Mouse (Mus musculus): Measurements from ENCODE around the gene Ets1. TPM values are rescaled to one million over a fixed set of nuclear protein-coding genes. Genes with fewer than 3 reads are reported as not detected.

Ets1 gene
- polyA plus RNA-seq, 1 experiment from 2014 or later: 18.1 TPM

- peak overlapping the region; percentile 90 for H3K4me2 ChIP-seq (ENCODE audit: low read depth, low read length)
- no peak for ATAC-seq
Observed at GRCm38 (mm10) chr9:32697291-32698110, 61.5 kb downstream of the Ets1 start.

DNA sequence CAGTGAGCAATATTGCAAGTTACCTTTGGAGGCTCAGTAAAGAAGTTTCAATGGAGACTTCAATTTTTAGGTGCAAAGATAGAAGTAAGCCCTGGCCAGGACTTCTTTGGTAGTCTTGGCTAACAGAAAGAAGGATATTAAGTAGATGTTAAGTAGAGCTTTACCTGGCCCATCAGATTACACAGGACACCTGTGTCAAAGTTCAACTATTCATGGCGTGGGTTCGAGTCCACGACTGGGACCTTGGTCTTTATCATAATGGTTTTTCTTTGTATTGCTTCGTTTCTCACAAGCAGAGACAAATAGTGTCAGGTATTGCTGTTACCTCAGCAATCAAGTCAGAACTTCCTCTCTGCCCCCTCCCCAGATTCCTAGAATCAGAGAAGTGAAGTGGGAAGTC is 62.7 kb downstream of the Ets1 start:
- Histone ChIP-seq H3K27me3 (ENCODE audit: insufficient read depth, low read length) (peaks cover 3% of the 10 kb centered on the region; the same call in 1 of the 2 replicates), H3K9ac (replicated peaks) (peak overlapping the region; percentile 0; the same call in 1 of the 2 replicates), H3K9me3 (ENCODE audit: low read length) (no peaks in the 10 kb centered on the region), H3K4me1 (ENCODE audit: insufficient read depth) (peaks cover 14% of the 10 kb centered on the region), H3K27ac (ENCODE audit: low read depth) (no peak overlapping the region), H3K4me3 (ENCODE audit: low read depth, low read length) (peak overlapping the region; percentile 34), H3K36me3 (replicated peaks; ENCODE audit: insufficient read depth, low read length) (no peaks in the 10 kb centered on the region), H3K4me2 (ENCODE audit: low read depth, low read length) (peak overlapping the region; percentile 64)
- ATAC-seq (no peak), DNase-seq (no peak)
- TF ChIP-seq EP300 (IDR thresholded peaks at IDR 0.05; ENCODE audit: low read depth) (no peak), CTCF (IDR thresholded peaks at IDR 0.05; ENCODE audit: low read depth) (no peak)
- 59% methylated on average over 4 of the region's 4 CpGs for WGBS (ENCODE audit: insufficient replicate concordance)

More at GRCm38 (mm10) chr9:32697291-32698110, 61.5 kb downstream of the Ets1 start:
- Histone ChIP-seq H3K9ac (replicated peaks) (peak overlapping the region; percentile 67), H3K27me3 (ENCODE audit: insufficient read depth, low read length) (peaks cover 3% of the 10 kb centered on the region; the same call in 1 of the 2 replicates), H3K4me3 (ENCODE audit: low read depth, low read length) (peak overlapping the region; percentile 56), H3K9me3 (ENCODE audit: low read length) (no peaks in the 10 kb centered on the region), H3K4me1 (ENCODE audit: insufficient read depth) (peaks cover 12% of the 10 kb centered on the region), H3K36me3 (replicated peaks; ENCODE audit: insufficient read depth, low read length) (no peaks in the 10 kb centered on the region), H3K27ac (ENCODE audit: low read depth) (peak overlapping the region; percentile 42)
- no peak for DNase-seq
- no peak for TF ChIP-seq EP300 (IDR thresholded peaks at IDR 0.05; ENCODE audit: low read depth)
- TF ChIP-seq CTCF (IDR thresholded peaks at IDR 0.05; ENCODE audit: low read depth): no peak
- WGBS (ENCODE audit: insufficient replicate concordance): 57% methylated on average over 9 of the region's 9 CpGs

- Histone ChIP-seq H3K27me3 (ENCODE audit: insufficient read depth, low read length) (peaks cover 3% of the 10 kb centered on the region; the same call in 1 of the 2 replicates), H3K9ac (replicated peaks) (peak overlapping the region; percentile 0; the same call in 1 of the 2 replicates), H3K9me3 (ENCODE audit: low read length) (no peaks in the 10 kb centered on the region), H3K4me1 (ENCODE audit: insufficient read depth) (peaks cover 12% of the 10 kb centered on the region), H3K4me3 (ENCODE audit: low read depth, low read length) (peak overlapping the region; percentile 34), H3K27ac (ENCODE audit: low read depth) (0 out of 2 replicates have a peak overlapping the region, but pooled peaks have one; percentile 0), H3K4me2 (ENCODE audit: low read depth, low read length) (peak overlapping the region; percentile 64), H3K36me3 (replicated peaks; ENCODE audit: insufficient read depth, low read length) (no peaks in the 10 kb centered on the region)
- DNase-seq (no peak), ATAC-seq (no peak)
- WGBS (ENCODE audit: insufficient replicate concordance): 47% methylated on average over 8 of the region's 8 CpGs
- TF ChIP-seq CTCF (IDR thresholded peaks at IDR 0.05; ENCODE audit: low read depth): no peak
- TF ChIP-seq EP300 (IDR thresholded peaks at IDR 0.05; ENCODE audit: low read depth): no peak
Observed at GRCm38 (mm10) chr9:32699391-32699841, 63.4 kb downstream of the Ets1 start.

GRCm38 (mm10) chr9:32700091-32700905 is 64.3 kb downstream of the Ets1 start:
- Histone ChIP-seq H3K27me3 (ENCODE audit: insufficient read depth, low read length) (peaks cover 3% of the 10 kb centered on the region; the same call in 1 of the 2 replicates), H3K4me2 (ENCODE audit: low read depth, low read length) (peak overlapping the region; percentile 64), H3K9ac (replicated peaks) (peak overlapping the region; percentile 30; the same call in 1 of the 2 replicates), H3K36me3 (replicated peaks; ENCODE audit: insufficient read depth, low read length) (no peaks in the 10 kb centered on the region), H3K4me3 (ENCODE audit: low read depth, low read length) (peak overlapping the region; percentile 34; the same call in 1 of the 2 replicates), H3K27ac (ENCODE audit: low read depth) (peak overlapping the region; percentile 36; the same call in 1 of the 2 replicates), H3K9me3 (ENCODE audit: low read length) (no peaks in the 10 kb centered on the region), H3K4me1 (ENCODE audit: insufficient read depth) (peaks cover 12% of the 10 kb centered on the region)
- 50% methylated on average over 7 of the region's 7 CpGs for WGBS (ENCODE audit: insufficient replicate concordance)
- TF ChIP-seq CTCF (IDR thresholded peaks at IDR 0.05; ENCODE audit: low read depth): no peak
- TF ChIP-seq EP300 (IDR thresholded peaks at IDR 0.05; ENCODE audit: low read depth): no peak
- DNase-seq (no peak), ATAC-seq (no peak)

DNA sequence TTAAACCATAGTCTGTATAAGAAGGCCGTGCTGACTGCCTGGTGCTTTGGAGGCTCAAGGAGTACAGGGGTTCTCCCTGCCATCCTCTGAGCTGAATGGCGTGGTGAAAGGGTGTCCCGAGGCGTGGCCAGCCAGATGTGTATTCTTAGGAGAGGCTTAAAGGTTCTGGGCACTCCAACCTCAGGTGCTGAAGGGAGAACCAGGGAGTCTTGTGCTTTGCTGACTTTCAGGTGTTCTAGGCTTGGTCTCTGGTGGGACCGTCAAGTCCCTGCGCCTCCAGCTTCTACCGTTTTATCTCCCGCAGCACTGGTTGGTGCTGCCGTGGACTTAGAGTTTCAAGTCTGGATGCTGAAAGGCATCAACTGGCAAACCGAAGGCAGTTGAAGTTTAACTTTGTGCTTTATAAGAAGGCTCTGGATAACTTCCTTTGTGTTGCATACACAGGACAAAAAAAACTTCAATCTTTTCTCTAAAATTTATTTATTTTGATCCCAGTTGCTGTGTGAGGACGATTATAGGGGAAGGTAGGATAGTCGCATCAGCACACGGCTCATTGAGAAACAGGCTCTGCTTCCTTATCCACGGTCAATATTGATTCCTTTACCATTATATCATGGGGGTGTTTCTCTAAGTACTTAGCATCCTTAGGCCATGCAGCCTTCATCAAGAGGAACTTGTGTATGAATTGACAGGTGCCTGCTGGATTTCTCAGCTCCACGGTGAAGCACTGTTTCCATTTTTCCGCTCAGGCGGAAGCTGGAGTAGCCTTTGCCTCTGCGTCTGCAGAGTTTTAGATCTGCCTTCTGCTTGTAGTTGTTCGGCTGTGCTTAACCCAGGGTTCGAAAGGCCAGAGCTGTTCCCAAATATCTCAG is 65.3 kb downstream of the Ets1 start:
- peak overlapping the region; percentile 36; the same call in 1 of the 2 replicates for H3K27ac ChIP-seq (ENCODE audit: low read depth)
- H3K9ac ChIP-seq (replicated peaks): peak overlapping the region; percentile 30; the same call in 1 of the 2 replicates
- H3K36me3 ChIP-seq (replicated peaks; ENCODE audit: insufficient read depth, low read length): no peaks in the 10 kb centered on the region
- TF ChIP-seq EP300 (IDR thresholded peaks at IDR 0.05; ENCODE audit: low read depth): no peak
- TF ChIP-seq CTCF (IDR thresholded peaks at IDR 0.05; ENCODE audit: low read depth): no peak
- DNase-seq (no peak), ATAC-seq (no peak)
- peak overlapping the region; percentile 64 for H3K4me2 ChIP-seq (ENCODE audit: low read depth, low read length)
- H3K27me3 ChIP-seq (ENCODE audit: insufficient read depth, low read length): peaks cover 3% of the 10 kb centered on the region; the same call in 1 of the 2 replicates
- no peaks in the 10 kb centered on the region for H3K9me3 ChIP-seq (ENCODE audit: low read length)
- WGBS (ENCODE audit: insufficient replicate concordance): 67% methylated on average over 20 of the region's 20 CpGs
- peak overlapping the region; percentile 17; the same call in 1 of the 2 replicates for H3K4me3 ChIP-seq (ENCODE audit: low read depth, low read length)
- peaks cover 14% of the 10 kb centered on the region for H3K4me1 ChIP-seq (ENCODE audit: insufficient read depth)
